Mouse (Mus musculus): ENCODE data around the gene Hs3st1.

- TF ChIP-seq CTCF (IDR thresholded peaks at IDR 0.05; ENCODE audit: extremely low read depth, insufficient read depth, low read length) (no peak), POLR2A (IDR thresholded peaks at IDR 0.05; ENCODE audit: extremely low read depth, insufficient read depth, low read length) (no peak)
Measured at GRCm38 (mm10) chr5:39638926-39639325, 116.3 kb downstream of the Hs3st1 start.

Data from cortical plate, adult 2 months (tissue).